Mouse (Mus musculus) megakaryocyte, embryonic 14.5 days (primary cell): ENCODE measurements around the gene Wdfy3.

Experiments used
- FLI1 ChIP-seq: IDR thresholded peaks from 2 replicates; pipeline ENCODE4 v1.6.1; 2012; ENCODE audit warnings: low read length, inconsistent platforms, mixed read lengths
- GATA1 ChIP-seq: IDR thresholded peaks from 3 replicates; pipeline ENCODE4 v1.6.1; 2012; ENCODE audit warnings: mixed read lengths, low read length, inconsistent platforms, borderline replicate concordance

- TF ChIP-seq GATA1 (no peak), FLI1 (no peak)
These were observed 117.8 kb downstream of the Wdfy3 start for GRCm38 (mm10) chr5:101951918-101952317.
